ENCODE assay signal across 12 mouse cellular contexts in the genomic region with DNA sequence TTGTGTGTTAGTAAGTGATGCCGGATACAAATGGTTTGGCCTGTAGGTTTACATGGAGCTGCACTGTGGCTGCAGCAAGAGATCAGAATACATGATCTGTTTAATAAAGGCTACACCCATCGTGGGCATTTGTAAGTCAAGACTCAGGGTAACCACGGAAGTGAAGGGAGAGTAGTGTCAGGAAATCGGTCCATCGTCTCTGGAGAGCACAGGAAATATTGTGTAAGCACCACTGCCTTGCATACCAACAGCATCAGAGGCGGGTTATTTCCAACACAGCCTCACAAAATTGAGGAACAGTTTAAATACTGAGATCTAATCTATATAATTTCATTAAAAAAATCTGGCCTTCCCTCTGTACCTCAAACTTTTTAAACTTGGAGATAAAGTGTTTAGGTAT.
"Had no signal": no experiment of that assay in that cellular context is flagged by ENCODE, and none has a peak within 500 bp of the region (broad histone marks: within the 10 kb centered on the region; RNA-seq: fewer than 3 reads in every experiment).

No protein-coding gene starts in this region.

- ATAC-seq: intestine, embryonic 15.5 days; midbrain, embryonic 13.5 days had no signal

- H3K4me3 ChIP-seq: intestine, embryonic 15.5 days; layer of hippocampus, adult 2 months; liver, embryonic 13.5 days; midbrain, embryonic 13.5 days had no signal

- H3K9ac ChIP-seq: intestine, embryonic 15.5 days; liver, embryonic 13.5 days; midbrain, embryonic 13.5 days had no signal

- H3K4me2 ChIP-seq: intestine, embryonic 15.5 days; liver, embryonic 13.5 days; midbrain, embryonic 13.5 days had no signal

- H3K4me1 ChIP-seq: intestine, embryonic 15.5 days; liver, embryonic 13.5 days; midbrain, embryonic 13.5 days had no signal

- DNase-seq: kidney, adult 18-20 months; kidney, adult 9 months; kidney, postnatal 14 days; kidney, postnatal 4 days; layer of hippocampus, adult 9-11 months; liver, embryonic 13.5 days; lung, adult 2 months; thymus, adult 18-20 months; thymus, postnatal 4 days had no signal

- H3K27ac ChIP-seq: intestine, embryonic 15.5 days; layer of hippocampus, adult 2 months; liver, embryonic 13.5 days; midbrain, embryonic 13.5 days had no signal

- H3K9me3 ChIP-seq: intestine, embryonic 15.5 days; liver, embryonic 13.5 days; midbrain, embryonic 13.5 days had no signal

- H3K27me3 ChIP-seq: intestine, embryonic 15.5 days; liver, embryonic 13.5 days; midbrain, embryonic 13.5 days had no signal
